Mouse (Mus musculus) stomach, postnatal 0 days (tissue): ENCODE results near the gene Agpat4.

ENCODE experiments used
- CTCF ChIP-seq: IDR thresholded peaks from 2 replicates; pipeline ENCODE4 v1.5.1; 2016; ENCODE audit warnings: antibody characterized with exemption, low read depth, mild to moderate bottlenecking, moderate library complexity
- EP300 ChIP-seq: optimal IDR thresholded peaks from 2 replicates; pipeline ENCODE3; 2016; ENCODE audit warnings: antibody characterized with exemption

- TF ChIP-seq CTCF: no peak
- TF ChIP-seq EP300: no peak
These were observed 53.2 kb downstream of the Agpat4 start for GRCm38 (mm10) chr17:12171666-12172065.
